Comparison of ENCODE assay signal across 10 mouse cellular contexts in the genomic region with DNA sequence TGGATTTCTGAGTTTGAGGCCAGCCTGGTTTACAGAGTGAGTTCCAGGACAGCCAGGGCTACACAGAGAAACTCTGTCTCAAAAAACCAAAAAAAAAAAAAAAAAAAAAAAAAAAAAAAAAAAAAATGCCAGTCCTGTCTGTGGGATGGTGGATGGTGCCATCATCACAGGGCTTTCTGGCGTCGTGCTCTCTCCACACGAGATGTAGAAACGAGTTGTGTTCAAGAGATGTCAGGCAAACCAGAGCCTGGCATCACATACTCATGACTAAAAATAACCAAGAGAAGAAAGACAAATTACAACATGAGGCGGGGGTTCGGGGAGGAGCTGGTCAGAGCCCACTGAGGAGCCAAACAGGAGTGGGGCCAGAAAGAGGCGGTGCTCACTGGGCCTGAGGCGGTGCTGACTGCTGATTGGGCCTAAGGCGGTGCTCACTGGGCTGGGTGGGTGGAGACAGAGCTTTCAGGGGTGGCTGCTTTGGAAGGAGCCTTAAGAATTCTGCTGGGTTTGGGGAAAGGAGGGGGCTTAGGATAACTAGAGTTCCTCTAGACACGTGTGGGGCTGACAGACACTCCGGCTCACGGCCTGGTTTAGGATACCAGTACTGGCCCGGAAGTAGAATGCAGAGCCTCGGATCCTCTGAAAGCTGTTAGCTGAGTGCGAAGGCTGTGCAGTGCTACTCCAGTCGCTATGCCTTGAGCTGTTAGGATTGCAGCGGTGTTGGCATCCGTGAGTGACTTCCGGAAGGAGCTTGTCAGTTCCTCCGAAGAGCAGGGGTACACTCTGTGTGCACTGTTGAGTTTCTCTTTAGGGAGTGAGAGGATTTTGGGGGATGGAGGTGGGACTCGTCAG. TPM values are rescaled to one million over a fixed set of nuclear protein-coding genes. Genes with fewer than 3 reads are reported as not detected.
DNase-seq lines count a peak whose midpoint lies in the region; ATAC-seq and TF ChIP-seq lines count a peak whose summit lies in the region.
"Had no signal": no experiment of that assay in that cellular context is flagged by ENCODE, and none has a peak within 500 bp of the region (broad histone marks: within the 10 kb centered on the region; RNA-seq: fewer than 3 reads in every experiment).

No protein-coding gene starts in this region.

- no peak overlapping the region for H3K27ac ChIP-seq in kidney, adult 2 months (ENCODE audit: insufficient read depth, low read depth, low read length)
- H3K27ac ChIP-seq in lung, embryonic 14.5 days (ENCODE audit: low read depth): no peak overlapping the region
- H3K27ac ChIP-seq: hindbrain, embryonic 15.5 days had no signal

- peak; percentile 91 for ATAC-seq in lung, embryonic 14.5 days (ENCODE audit: insufficient read depth)
- no peak for ATAC-seq in megakaryocyte-erythroid progenitor cell, adult 5-6 weeks (replicated peaks; ENCODE audit: low FRiP score, low TSS enrichment, poor library complexity, severe bottlenecking)

- 73% methylated on average over 21 of the region's 21 CpGs for WGBS in kidney, adult 2 months
- whole genome bisulfite sequencing in lung, embryonic 14.5 days: 44% methylated on average over 21 of the region's 21 CpGs

- no peak overlapping the region for H3K4me3 ChIP-seq in kidney, adult 2 months (ENCODE audit: insufficient read depth, low read depth, low read length)
- no peak overlapping the region for H3K4me3 ChIP-seq in lung, embryonic 14.5 days (ENCODE audit: low read depth, low read length)
- H3K4me3 ChIP-seq: hindbrain, embryonic 15.5 days; myocyte had no signal

- no peak for TF ChIP-seq POLR2A in kidney, adult 2 months (IDR thresholded peaks at IDR 0.05; ENCODE audit: low read depth, low read length)

- H3K9me3 ChIP-seq in lung, embryonic 14.5 days (ENCODE audit: low read depth, low read length): no peaks in the 10 kb centered on the region
- H3K9me3 ChIP-seq: hindbrain, embryonic 15.5 days had no signal

- H3K4me2 ChIP-seq in lung, embryonic 14.5 days: peak overlapping the region; percentile 13; the same call in 1 of the 2 replicates
- H3K4me2 ChIP-seq: hindbrain, embryonic 15.5 days had no signal

- H3K36me3 ChIP-seq in kidney, adult 2 months (ENCODE audit: control insufficient read depth, insufficient read depth, low read length): no peaks in the 10 kb centered on the region
- no peaks in the 10 kb centered on the region; the same call in 1 of the 2 replicates for H3K36me3 ChIP-seq in lung, embryonic 14.5 days (ENCODE audit: insufficient read depth)
- H3K36me3 ChIP-seq: hindbrain, embryonic 15.5 days had no signal

- no peaks in the 10 kb centered on the region for H3K27me3 ChIP-seq in kidney, adult 2 months (replicated peaks; ENCODE audit: control insufficient read depth, insufficient read depth, low read length)
- no peaks in the 10 kb centered on the region for H3K27me3 ChIP-seq in lung, embryonic 14.5 days (ENCODE audit: insufficient read depth, low read length)
- H3K27me3 ChIP-seq: hindbrain, embryonic 15.5 days had no signal

- TF ChIP-seq CTCF in kidney, adult 2 months (conservative IDR thresholded peaks at IDR 0.05; ENCODE audit: insufficient read depth, insufficient read length, low read depth, low read length): no peak
- no peak for TF ChIP-seq CTCF in lung, embryonic 14.5 days (IDR thresholded peaks at IDR 0.05; ENCODE audit: low read depth)

- H3K4me1 ChIP-seq in kidney, adult 2 months (ENCODE audit: control insufficient read depth, insufficient read depth, low read length): no peaks in the 10 kb centered on the region
- no peaks in the 10 kb centered on the region for H3K4me1 ChIP-seq in lung, embryonic 14.5 days (ENCODE audit: insufficient read depth)
- H3K4me1 ChIP-seq: hindbrain, embryonic 15.5 days had no signal

- DNase-seq in urinary bladder, postnatal 25 days (ENCODE audit: low spot score): peak; percentile 36
- no peak for DNase-seq in urinary bladder, adult 2 months (ENCODE audit: low spot score)
- DNase-seq in gastrocnemius, postnatal 4 days (ENCODE audit: low spot score in 2 of 2): peak; percentile 37 to 63
- DNase-seq in kidney, adult 2 months: peak; percentile 85
- DNase-seq in lung, embryonic 14.5 days: peak; percentile 72
- DNase-seq in Muller cell, postnatal 12 days (ENCODE audit: inconsistent ontology term): no peak
- no peak for DNase-seq in cerebellum, adult 9-11 months

- H3K9ac ChIP-seq in lung, embryonic 14.5 days: no peak overlapping the region
- H3K9ac ChIP-seq: hindbrain, embryonic 15.5 days had no signal

RNA-seq across cellular contexts. Expression of a gene that starts 37.1 kb away (rescaled TPM):
- polyA plus RNA-seq in urinary bladder, adult 2 months (2012; rRNA removed): 0.84 and 0.91 TPM in 2 replicates
- total RNA-seq in gastrocnemius, postnatal 4 days (2021): 1 to 10 TPM; 4.7 to 5.6 TPM
- polyA plus RNA-seq in kidney, adult 2 months (2012; rRNA removed): 0.46 and 0.58 TPM in 2 replicates
- polyA plus RNA-seq in lung, embryonic 14.5 days (2014; fragmentation: Nextera tagmentation; extraction: Ambion mirVana): 2.4 and 3.8 TPM in 2 replicates
- not detected in 2 replicates for total RNA-seq in megakaryocyte-erythroid progenitor cell, adult 5-6 weeks (2014; fragmentation: Nextera tagmentation)
- total RNA-seq in megakaryocyte-erythroid progenitor cell, adult 5-6 weeks (2017): 0.69 TPM in 1 of 2 replicates, not detected in the other

Comparison
In these comparisons a context has a peak if more than half of its experiments do, and no peak if none do; other contexts are left out.
1. DNase-seq: peak in urinary bladder, postnatal 25 days (single experiment), gastrocnemius, postnatal 4 days (2 of 2), kidney, adult 2 months (single experiment) and lung, embryonic 14.5 days (single experiment); none in urinary bladder, adult 2 months (single experiment), Muller cell, postnatal 12 days (single experiment) and cerebellum, adult 9-11 months (single experiment).